Mouse (Mus musculus) thymus, adult 2 months (tissue): Measurements from ENCODE around the gene Fam210b. TPM values are rescaled to one million over a fixed set of nuclear protein-coding genes. Genes with fewer than 3 reads are reported as not detected.

Experiments
- DNase-seq: peaks from one replicate; pipeline ENCODE4 v3.0.0; 2021
- H3K27ac ChIP-seq: fragments of 200-500 bp; 2 replicates; pipeline ENCODE4 v1.5.1; 2012; ENCODE audit warnings: low read length, control low read depth; ENCODE audit not compliant: control insufficient read depth, insufficient read depth
- H3K27me3 ChIP-seq: fragments of 200-500 bp; 2 replicates; pipeline ENCODE4 v1.6.1; 2012; ENCODE audit warnings: mild to moderate bottlenecking, low read length, moderate library complexity, mixed read lengths; ENCODE audit not compliant: control insufficient read depth, insufficient read depth
- H3K36me3 ChIP-seq: fragments of 200-500 bp; 2 replicates; pipeline ENCODE4 v1.6.1; 2012; ENCODE audit warnings: mild to moderate bottlenecking, low read length, moderate library complexity; ENCODE audit not compliant: control insufficient read depth, insufficient read depth
- H3K4me1 ChIP-seq: fragments of 200-500 bp; replicated peaks from 2 replicates; pipeline ENCODE4 v1.6.1; 2012; ENCODE audit warnings: low read length; ENCODE audit not compliant: control insufficient read depth, insufficient read depth
- H3K4me3 ChIP-seq: fragments of 200-500 bp; 2 replicates; pipeline ENCODE4 v1.5.1; 2012; ENCODE audit warnings: mild to moderate bottlenecking, low read length, control low read depth, moderate library complexity; ENCODE audit not compliant: control insufficient read depth, insufficient read depth
- CTCF ChIP-seq: fragments of 200-500 bp; IDR thresholded peaks from 2 replicates; pipeline ENCODE4 v1.5.1; 2012; ENCODE audit warnings: mild to moderate bottlenecking, control low read depth, low read length, moderate library complexity, borderline replicate concordance; ENCODE audit not compliant: control insufficient read depth, poor library complexity, insufficient read depth; ENCODE audit errors: extremely low read depth
- POLR2A ChIP-seq: fragments of 200-500 bp; IDR thresholded peaks from 2 replicates; pipeline ENCODE4 v1.6.1; 2012; ENCODE audit warnings: mild to moderate bottlenecking, low read length, control low read depth, moderate library complexity; ENCODE audit not compliant: control insufficient read depth, poor library complexity, insufficient read depth; ENCODE audit errors: extremely low read depth
- WGBS: fragments of 180-500 bp; shearing (Covaris S2); methylation state at CpG from one replicate; pipeline ENCODE4 v1.1.7; 2018; 5-methylcytosine and 5-hydroxymethylcytosine counted together
- polyA plus RNA-seq: library from polyadenylated mRNA; depleted of rRNA; stranded (reverse); fragments of >200 nt; gene quantifications from 2 replicates; pipeline ENCODE4 v1.2.3, GENCODE M21; 2012

Fam210b gene
- polyA plus RNA-seq, 1 experiment, result 6.9 TPM

DNA sequence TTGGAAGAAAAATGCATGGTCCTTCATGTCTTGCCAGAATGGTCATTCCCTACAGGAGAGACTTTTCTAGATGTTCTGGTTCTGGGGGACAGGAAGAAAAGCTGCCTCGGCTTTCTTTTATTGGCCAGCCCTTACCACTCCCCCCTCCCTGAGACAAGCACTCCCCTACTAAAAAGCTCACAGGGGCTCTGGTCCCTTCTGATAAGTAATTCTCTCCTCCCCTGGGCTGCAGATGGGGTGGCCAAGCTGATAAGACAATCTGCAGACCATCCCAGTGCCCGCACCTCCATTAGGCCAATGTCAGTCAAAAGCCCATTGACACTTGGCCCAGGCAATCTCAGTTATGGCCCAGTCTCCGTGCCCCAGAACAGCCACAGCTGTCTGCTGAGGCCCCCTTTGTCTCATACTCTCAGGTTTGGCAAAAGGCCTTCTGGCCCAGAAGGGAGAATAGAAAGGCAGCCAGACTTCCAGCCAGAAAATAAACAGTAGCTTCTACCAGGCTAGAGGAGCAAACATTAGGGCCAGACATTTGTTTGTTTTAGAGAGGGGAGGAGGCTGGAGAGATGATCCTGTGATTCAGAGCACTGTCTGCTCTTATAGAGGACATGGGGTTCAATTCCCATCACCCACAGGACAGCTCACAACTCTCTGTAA is 3.1 kb downstream of the Fam210b start:
- no peak for TF ChIP-seq POLR2A
- no peak for TF ChIP-seq CTCF
- WGBS, result 94% methylated on average over 3 of the region's 3 CpGs
- H3K4me3 ChIP-seq, result no peak overlapping the region
- H3K27ac ChIP-seq, result no peak overlapping the region
- DNase-seq, result no peak
- H3K27me3 ChIP-seq, result no peaks in the 10 kb centered on the region
- H3K36me3 ChIP-seq, result no peaks in the 10 kb centered on the region
- H3K4me1 ChIP-seq, result peaks cover 10% of the 10 kb centered on the region

DNA sequence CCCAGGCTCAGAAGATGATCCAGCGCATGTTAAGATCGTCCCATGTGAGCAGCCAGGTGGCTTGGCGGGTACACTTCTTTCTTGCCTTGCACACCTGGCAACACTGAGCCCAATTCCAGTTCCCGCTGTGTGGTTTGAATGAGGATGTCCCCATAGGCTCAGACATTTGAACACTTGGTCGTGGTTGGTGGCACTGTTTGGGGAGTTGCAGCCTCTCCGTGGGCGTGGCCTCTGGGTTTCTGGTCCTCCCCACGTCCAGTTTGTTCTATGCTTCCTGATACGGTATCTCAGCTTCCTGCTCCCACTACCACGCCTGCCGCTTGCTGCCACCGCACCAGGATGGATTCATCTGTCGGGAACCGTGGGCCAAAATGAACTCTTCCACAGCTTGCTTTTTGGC is 4.4 kb downstream of the Fam210b start:
- Histone ChIP-seq H3K4me3 (no peak overlapping the region), H3K36me3 (peaks cover under 1% of the 10 kb centered on the region; the same call in 1 of the 2 replicates), H3K27me3 (no peaks in the 10 kb centered on the region), H3K27ac (no peak overlapping the region), H3K4me1 (peaks cover 10% of the 10 kb centered on the region)
- 90% methylated on average over 14 of the region's 14 CpGs for WGBS
- DNase-seq, result no peak
- TF ChIP-seq POLR2A (no peak), CTCF (no peak)

DNA sequence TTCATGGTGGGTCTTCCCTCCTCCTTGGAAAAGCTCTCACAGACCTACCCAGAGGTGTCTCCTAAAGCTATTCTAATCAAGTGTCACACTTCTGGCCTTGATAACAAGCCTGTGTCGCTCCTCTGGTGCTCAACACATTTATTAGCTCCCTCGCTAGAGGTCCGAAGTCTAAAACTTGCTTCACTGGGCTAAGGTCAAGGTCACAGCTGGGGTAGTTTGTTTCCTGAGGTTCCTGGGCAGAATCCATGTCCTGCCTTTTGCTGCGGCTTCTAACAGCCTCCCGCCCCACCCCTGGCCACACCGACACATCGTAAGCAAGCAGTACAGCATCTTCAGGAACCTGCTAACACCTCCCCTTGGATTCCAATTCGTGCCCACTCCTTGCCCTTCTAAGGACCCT is 5.4 kb downstream of the Fam210b start:
- no peak overlapping the region for H3K4me3 ChIP-seq
- no peak for DNase-seq
- H3K4me1 ChIP-seq, result peaks cover 4% of the 10 kb centered on the region
- H3K27me3 ChIP-seq, result no peaks in the 10 kb centered on the region
- 96% methylated on average over 8 of the region's 8 CpGs for WGBS
- H3K27ac ChIP-seq, result no peak overlapping the region
- TF ChIP-seq CTCF, result no peak
- no peak for TF ChIP-seq POLR2A
- peaks cover 10% of the 10 kb centered on the region for H3K36me3 ChIP-seq

DNA sequence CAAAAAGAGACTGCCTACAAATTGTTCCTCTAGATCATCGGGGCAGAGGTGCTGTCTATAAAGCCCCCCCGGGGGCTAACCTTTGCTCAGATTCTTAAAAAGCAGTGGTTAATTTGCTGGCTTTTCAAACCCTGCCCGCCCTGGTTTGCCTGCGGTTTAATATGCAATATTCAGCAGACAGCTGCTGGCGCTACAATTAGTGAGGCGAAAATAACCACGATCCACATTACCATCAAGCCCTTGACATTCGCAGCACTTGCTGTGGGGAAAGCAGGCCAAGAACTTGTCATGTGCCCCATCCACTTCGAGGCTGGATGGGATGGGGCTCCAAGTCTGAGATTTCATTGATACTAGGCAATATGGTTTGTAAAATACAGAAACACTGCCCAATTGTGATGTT is 7.9 kb downstream of the Fam210b start:
- no peak overlapping the region for H3K27ac ChIP-seq
- no peak for DNase-seq
- H3K36me3 ChIP-seq, result peaks cover 34% of the 10 kb centered on the region
- 90% methylated on average over 9 of the region's 9 CpGs for WGBS
- no peaks in the 10 kb centered on the region for H3K27me3 ChIP-seq
- no peak for TF ChIP-seq CTCF
- no peak for TF ChIP-seq POLR2A
- H3K4me1 ChIP-seq, result no peaks in the 10 kb centered on the region
- H3K4me3 ChIP-seq, result no peak overlapping the region

GRCm38 (mm10) chr2:172354761-172355160 is 9.4 kb downstream of the Fam210b start:
- DNase-seq, result no peak
- no peaks in the 10 kb centered on the region for H3K4me1 ChIP-seq
- no peak overlapping the region for H3K4me3 ChIP-seq
- no peak overlapping the region for H3K27ac ChIP-seq
- no peaks in the 10 kb centered on the region for H3K27me3 ChIP-seq
- TF ChIP-seq POLR2A (no peak), CTCF (no peak)
- 93% methylated on average over 9 of the region's 9 CpGs for WGBS
- H3K36me3 ChIP-seq, result peaks cover 50% of the 10 kb centered on the region

- 97% methylated on average over 5 of the region's 5 CpGs for WGBS
Observed at GRCm38 (mm10) chr2:172355833-172356232, 10.5 kb downstream of the Fam210b start.

More at GRCm38 (mm10) chr2:172355833-172356232, 10.5 kb downstream of the Fam210b start:
- Histone ChIP-seq H3K36me3 (peaks cover 60% of the 10 kb centered on the region), H3K27me3 (no peaks in the 10 kb centered on the region), H3K27ac (no peak overlapping the region), H3K4me3 (no peak overlapping the region), H3K4me1 (no peaks in the 10 kb centered on the region)
- TF ChIP-seq CTCF (no peak), POLR2A (no peak)
- DNase-seq, result no peak
